Mouse (Mus musculus): Measurements from ENCODE around the gene Hoxb13.

Gene Hoxb13

DNA sequence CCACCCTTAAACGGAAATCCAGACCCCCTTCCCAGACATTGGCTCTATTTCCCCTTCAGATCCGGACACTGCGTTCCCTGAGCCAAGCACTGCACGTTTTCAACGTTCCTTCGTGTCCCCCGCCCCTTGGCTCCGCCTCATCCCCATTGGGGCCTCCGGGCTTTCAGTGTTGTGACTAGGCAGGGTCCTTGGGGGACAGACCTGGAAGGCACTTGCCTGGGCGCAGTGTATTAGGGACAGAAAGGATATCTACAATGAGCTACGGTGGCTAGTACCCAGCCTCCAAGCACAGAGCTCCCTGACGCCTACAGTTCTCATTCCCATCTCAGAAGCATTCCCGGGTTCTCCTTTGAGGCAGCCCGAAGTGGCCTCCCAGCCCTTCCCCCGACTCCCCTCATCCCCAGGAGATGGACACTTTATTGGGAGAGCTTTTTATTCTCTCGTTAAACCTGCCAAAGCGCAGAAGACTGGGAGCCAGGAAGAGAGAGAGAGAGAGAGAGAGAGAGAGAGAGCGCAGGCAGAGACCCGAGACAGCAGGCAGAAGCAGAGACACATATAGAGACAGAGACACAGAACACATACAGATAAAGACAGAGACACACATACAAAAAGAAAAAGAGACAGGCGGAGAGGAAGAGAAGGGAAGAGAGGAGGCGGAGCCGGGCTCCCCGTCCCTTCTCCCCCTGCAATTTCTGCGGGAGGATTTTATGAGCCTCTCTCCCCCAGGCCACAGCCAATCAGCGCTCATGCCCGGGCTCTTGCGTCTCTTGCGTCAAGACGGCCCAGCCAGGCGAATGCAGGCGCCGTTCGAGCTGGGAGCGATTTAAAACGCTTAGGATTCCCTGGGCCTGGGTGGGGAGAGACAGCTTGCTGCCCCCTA, at the start of gene Hoxb13:
Gene Hoxb13, plus strand, starts transcription at position 796 of the 880 bp plus-strand sequence.
- in situ Hi-C loops (cut with MboI; ENCODE audit: low pct_unique_long_range_greater_than_20kb in 1 of 2, low sequenced_read_pairs in 2 of 2, unreplicated experiment in 1 of 2), result no loop called here

GRCm38 (mm10) chr11:96145622-96146270, 48.4 kb upstream of the Hoxb13 start:
- in situ Hi-C loops (cut with MboI; ENCODE audit: low pct_unique_long_range_greater_than_20kb in 1 of 2, low sequenced_read_pairs in 2 of 2, unreplicated experiment in 1 of 2), result loop anchor here in 1 of 2 experiments (5.0 kb wide), 1 partner anchor 87 kb away; no protein-coding TSS in a partner anchor

GRCm38 (mm10) chr11:96147471-96147870, 46.6 kb upstream of the Hoxb13 start:
- in situ Hi-C loops (cut with MboI; ENCODE audit: low pct_unique_long_range_greater_than_20kb in 1 of 2, low sequenced_read_pairs in 2 of 2, unreplicated experiment in 1 of 2), result loop anchor here in 1 of 2 experiments (5.0 kb wide), 1 partner anchor 85 kb away; no protein-coding TSS in a partner anchor

DNA sequence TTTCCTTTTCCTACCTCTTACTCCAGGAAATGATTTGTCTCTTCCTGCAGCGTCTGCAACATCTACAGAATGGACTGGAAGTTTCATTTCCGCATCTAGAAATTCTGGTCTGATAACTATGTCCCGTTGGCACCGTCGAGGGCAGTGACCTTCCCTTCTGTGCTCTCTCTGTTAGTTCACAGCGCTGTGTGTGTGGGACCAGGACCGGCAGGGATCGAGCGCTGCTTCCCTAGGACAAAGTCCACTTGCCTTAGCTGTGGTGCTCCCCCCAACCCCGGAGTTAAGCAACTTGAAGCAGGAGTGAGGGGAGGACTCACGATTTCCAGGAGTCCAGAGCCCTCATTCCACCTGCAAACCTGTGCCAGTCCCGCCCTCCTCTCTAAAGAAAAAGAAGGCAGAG, 29.3 kb upstream of the Hoxb13 start:
- in situ Hi-C loops (cut with MboI; ENCODE audit: low pct_unique_long_range_greater_than_20kb in 1 of 2, low sequenced_read_pairs in 2 of 2, unreplicated experiment in 1 of 2), result no loop called here

DNA sequence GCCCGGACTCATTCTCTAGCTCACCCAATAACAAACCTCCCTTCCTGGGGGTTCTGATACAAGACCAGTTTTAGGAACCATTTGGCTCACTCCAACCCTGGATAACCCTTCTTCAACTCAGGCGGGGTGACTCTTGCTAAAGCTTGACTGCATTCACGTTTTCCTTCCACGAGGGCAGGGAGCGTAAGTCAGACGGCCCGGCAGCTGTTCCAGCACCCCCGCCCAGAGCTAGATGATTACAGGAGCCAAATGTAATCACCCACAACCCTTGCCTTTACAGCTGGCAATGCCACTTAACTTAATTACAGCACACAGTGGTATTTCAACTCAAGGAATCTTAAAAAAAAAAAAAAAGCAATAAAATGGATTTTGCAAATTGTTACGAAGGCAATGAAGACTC, 26.0 kb upstream of the Hoxb13 start:
- in situ Hi-C loops (cut with MboI; ENCODE audit: low pct_unique_long_range_greater_than_20kb in 1 of 2, low sequenced_read_pairs in 2 of 2, unreplicated experiment in 1 of 2), result no loop called here

DNA sequence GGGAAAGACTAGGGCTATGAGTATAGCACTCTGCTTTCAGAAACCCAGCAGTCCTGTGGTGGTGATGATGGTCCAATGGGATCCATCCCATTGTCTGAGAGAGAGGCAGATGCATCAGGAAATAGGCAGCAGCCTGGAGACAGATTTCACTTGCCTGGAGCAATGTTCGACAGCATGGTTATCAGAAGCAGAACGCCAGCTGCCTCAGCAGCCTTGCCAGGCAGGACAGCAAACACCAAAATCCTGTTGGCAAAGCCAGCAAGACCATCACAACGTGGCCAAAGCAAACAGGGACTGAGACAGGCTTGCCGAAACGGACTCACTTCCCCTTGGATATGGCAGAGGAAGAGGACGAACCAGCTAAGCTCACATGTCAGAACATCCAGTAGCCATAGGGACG, 25.1 kb upstream of the Hoxb13 start:
- in situ Hi-C loops (cut with MboI; ENCODE audit: low pct_unique_long_range_greater_than_20kb in 1 of 2, low sequenced_read_pairs in 2 of 2, unreplicated experiment in 1 of 2), result no loop called here

DNA sequence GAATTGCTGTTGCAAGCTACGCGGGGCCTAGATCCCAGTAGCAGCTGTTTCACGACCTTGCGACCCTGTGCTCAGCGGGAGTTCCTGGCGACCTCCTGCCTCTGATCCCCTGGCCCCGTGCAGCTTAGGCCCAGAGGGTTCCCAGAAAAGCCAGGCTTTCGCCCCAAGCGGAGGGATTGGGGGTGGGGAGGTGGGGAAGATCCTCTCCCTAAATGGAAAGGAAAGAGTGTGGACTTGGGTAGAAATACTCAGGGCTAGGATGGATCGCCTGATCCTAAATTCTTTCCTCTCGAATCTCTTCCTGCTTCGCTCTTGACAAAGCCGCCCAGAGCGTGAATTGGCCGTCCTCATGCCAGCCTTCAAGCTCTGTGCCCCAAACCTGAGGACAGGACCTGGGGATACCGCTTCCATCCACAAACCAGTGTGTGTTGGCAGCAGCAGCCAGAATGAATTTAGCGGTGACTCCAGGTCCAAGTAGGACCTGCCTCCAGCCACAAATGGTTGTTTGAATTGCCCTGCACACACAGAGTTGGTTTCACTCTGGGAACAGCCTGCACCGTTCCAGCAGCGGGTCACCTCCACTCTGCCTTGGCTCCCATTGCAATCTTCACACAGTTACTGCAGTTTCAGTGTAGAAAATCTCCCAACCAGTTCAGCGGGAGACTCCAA, 23.3 kb upstream of the Hoxb13 start:
- in situ Hi-C loops (cut with MboI; ENCODE audit: low pct_unique_long_range_greater_than_20kb in 1 of 2, low sequenced_read_pairs in 2 of 2, unreplicated experiment in 1 of 2), result loop anchor here in 1 of 2 experiments (10.0 kb wide), 1 partner anchor 154 kb away; the partner anchor contains the start of gene Hoxb3

- in situ Hi-C loops (cut with MboI; ENCODE audit: low pct_unique_long_range_greater_than_20kb in 1 of 2, low sequenced_read_pairs in 2 of 2, unreplicated experiment in 1 of 2), result loop anchor here in 1 of 2 experiments (10.0 kb wide), 1 partner anchor 153 kb away; the partner anchor contains the start of gene Hoxb3
Observed at GRCm38 (mm10) chr11:96171601-96172000, 22.5 kb upstream of the Hoxb13 start.

DNA sequence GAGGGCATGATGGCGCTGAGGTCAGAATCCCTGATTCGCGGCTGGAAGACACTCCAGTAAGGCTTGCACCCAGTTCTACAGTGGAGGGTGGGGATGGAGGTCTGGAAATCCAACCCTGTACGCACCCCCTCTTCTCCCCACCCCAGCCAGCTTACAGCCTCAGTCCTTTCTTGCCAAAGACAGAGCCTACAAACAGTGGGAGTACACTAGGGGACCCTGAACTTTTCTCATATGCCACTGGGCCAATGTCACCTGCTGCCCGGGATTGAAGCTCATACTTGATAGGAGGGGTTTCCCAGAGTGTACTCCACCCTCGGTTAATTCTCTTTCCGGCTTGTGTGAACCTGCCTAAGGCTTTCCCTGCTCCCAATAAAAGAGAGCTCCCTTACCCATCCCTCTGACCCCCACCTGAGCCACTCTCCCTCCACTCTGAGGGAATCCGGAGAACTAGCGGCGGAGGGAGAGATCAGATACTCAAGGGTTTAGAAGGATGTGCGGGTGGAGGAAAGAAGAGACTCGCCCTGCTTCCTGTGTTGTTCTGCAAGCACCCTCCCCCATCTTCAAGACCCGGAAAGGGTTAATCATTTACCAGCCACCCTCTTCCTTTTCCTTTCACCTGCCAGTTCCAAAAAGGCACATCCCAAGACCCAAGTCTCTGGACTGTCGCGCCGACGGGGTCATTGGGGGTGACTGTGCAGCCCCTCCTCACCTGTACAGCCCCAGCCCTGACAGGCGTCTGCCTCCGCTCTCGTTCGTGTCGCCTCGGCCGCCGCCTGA, 21.4 kb upstream of the Hoxb13 start:
- in situ Hi-C loops (cut with MboI; ENCODE audit: low pct_unique_long_range_greater_than_20kb in 1 of 2, low sequenced_read_pairs in 2 of 2, unreplicated experiment in 1 of 2), result loop anchor here in 1 of 2 experiments (10.0 kb wide), 1 partner anchor 152 kb away; the partner anchor contains the start of gene Hoxb3

DNA sequence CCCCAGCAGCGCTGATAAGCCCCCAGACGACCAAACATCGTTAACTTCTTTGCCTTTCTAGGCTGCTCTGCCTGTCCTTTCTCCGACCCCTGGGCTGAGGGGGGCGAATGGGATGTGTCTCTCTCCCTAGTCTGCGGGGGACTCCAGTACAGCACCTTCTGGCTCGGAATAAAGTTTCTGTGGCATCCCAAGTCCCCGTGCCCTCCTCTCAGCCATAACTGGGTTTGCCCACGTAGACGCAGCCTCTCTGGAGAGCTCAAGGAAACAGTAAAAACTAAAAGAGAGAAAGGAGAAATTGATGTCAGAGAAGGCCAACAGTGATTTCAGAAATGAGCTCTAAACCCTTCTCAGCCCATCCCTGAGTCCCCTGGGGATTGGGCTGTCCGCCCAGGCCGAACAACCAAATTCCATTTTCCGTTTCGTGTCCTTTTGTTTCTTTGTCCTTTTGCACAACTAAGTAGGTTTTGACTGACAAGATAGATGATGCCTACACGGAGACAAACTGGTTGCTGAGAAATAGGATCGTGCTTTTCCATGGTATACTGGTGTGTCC, 20.8 kb upstream of the Hoxb13 start:
- in situ Hi-C loops (cut with MboI; ENCODE audit: low pct_unique_long_range_greater_than_20kb in 1 of 2, low sequenced_read_pairs in 2 of 2, unreplicated experiment in 1 of 2), result loop anchor here in 1 of 2 experiments (10.0 kb wide), 1 partner anchor 151 kb away; the partner anchor contains the start of gene Hoxb3

DNA sequence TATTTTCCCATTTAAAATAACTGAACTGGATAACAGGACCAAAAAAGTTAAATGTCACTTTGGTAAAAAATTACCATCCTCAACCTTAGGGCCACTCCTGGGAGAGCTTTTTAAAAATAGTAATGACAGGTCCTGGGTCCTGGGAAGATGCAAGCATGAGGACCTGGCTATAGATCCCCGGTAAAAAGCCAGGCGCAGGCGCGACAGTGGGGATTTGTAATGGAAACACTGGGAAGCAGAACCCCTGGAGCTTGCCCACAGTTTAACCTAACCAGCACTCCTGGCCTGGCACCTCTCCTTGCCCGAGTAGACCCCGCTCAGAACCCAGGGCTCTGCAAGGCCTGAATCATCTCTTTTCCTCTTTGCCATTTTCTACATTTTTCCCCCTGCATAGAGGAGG, 19.2 kb upstream of the Hoxb13 start:
- in situ Hi-C loops (cut with MboI; ENCODE audit: low pct_unique_long_range_greater_than_20kb in 1 of 2, low sequenced_read_pairs in 2 of 2, unreplicated experiment in 1 of 2), result loop anchor here in 1 of 2 experiments (10.0 kb wide), 1 partner anchor 150 kb away; the partner anchor contains the start of gene Hoxb3

DNA sequence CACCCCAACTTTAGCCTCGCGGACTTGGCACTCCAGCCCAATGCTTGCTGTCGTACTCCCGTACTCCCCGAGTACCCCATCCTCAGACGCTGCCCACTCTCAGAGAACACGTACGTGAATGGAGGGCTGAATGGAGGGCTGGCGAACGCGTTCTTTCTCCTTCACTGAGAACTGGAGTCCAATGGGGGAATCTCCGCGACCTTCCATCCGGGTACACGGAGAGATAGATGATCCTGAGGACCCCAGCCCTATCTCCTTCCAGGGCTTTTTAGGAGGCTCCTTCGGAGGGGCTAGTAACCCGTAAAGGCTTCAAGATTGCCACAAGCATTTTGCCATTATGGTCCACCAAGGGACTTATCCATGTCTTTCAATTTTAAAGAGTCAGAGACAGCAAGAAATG, 18.6 kb upstream of the Hoxb13 start:
- in situ Hi-C loops (cut with MboI; ENCODE audit: low pct_unique_long_range_greater_than_20kb in 1 of 2, low sequenced_read_pairs in 2 of 2, unreplicated experiment in 1 of 2), result loop anchor here in 1 of 2 experiments (10.0 kb wide), 1 partner anchor 149 kb away; the partner anchor contains the start of gene Hoxb3

DNA sequence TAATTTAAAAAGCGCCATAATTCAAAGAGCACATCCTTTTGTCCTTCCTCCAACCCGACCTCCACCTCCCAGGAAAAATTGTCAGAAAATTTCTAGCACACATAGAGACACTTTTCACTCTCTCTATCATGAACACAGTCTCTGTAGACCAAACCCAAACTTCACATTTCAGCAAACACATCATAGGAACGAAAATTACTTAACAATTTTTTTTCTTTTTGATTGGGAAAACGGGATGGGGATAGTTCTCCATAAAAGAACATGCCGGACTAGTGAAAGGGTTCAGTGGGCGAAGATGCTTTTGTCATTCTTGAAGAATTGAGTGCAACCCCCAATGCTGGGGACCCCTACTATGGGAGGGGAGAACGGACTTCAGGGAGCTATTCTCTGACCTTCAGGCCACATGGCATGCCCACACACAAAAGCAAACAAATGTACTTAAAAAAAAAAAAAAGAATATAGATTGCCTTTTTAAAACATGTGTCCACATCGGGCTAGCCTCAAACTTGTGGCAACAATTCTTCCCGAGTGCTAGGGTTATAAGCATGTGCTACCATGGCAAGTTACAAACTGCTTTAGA, 18.1 kb upstream of the Hoxb13 start:
- in situ Hi-C loops (cut with MboI; ENCODE audit: low pct_unique_long_range_greater_than_20kb in 1 of 2, low sequenced_read_pairs in 2 of 2, unreplicated experiment in 1 of 2), result loop anchor here in 1 of 2 experiments (10.0 kb wide), 1 partner anchor 149 kb away; the partner anchor contains the start of gene Hoxb3

DNA sequence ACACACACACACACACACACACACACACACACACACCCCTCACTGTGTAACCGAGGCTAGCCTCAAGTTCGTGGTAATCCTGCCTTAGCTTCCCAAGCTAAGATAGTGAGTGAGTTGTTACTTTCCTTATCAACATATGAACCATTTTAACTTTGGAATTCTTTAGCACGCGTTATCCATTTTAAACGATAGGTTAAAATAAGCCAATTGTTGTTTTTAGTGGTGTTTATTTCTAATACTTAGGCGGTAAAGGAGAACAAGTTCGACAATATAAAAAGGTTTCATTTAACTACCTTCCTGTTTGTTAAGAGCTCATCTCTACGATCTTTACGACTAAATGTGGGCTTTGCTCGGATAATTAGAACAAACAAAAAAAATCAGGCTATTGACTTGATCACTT, 17.3 kb upstream of the Hoxb13 start:
- in situ Hi-C loops (cut with MboI; ENCODE audit: low pct_unique_long_range_greater_than_20kb in 1 of 2, low sequenced_read_pairs in 2 of 2, unreplicated experiment in 1 of 2), result loop anchor here in 1 of 2 experiments (10.0 kb wide), 1 partner anchor 148 kb away; the partner anchor contains the start of gene Hoxb3

GRCm38 (mm10) chr11:96177546-96178174, 16.5 kb upstream of the Hoxb13 start:
- in situ Hi-C loops (cut with MboI; ENCODE audit: low pct_unique_long_range_greater_than_20kb in 1 of 2, low sequenced_read_pairs in 2 of 2, unreplicated experiment in 1 of 2), result loop anchor here in 1 of 2 experiments (10.0 kb wide), 1 partner anchor 147 kb away; the partner anchor contains the start of gene Hoxb3

GRCm38 (mm10) chr11:96178356-96178755, 15.8 kb upstream of the Hoxb13 start:
- in situ Hi-C loops (cut with MboI; ENCODE audit: low pct_unique_long_range_greater_than_20kb in 1 of 2, low sequenced_read_pairs in 2 of 2, unreplicated experiment in 1 of 2), result loop anchor here in 1 of 2 experiments (10.0 kb wide), 1 partner anchor 146 kb away; the partner anchor contains the start of gene Hoxb3
